Comparison of ENCODE assay signal across 9 mouse cellular contexts in the genomic region with DNA sequence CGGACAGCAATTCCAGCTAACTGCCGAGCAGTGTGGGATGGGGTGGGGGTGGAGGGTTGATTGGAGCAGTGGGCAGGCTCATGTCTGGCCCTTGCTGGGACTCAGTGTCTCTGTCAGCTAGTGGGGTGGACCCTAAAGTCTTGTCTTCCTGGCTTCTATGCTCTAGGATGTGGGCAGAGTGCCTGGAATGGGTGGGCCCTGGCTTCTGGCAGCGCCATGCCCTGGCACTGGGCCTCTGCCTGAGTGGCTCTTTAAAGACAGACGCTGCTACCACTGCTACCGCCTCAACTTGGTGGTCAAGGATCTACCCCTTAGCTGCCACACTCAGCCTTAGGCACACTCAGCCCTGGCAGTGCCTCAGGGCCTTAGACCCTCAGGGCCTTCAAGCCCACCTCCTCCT. TPM values are rescaled to one million over a fixed set of nuclear protein-coding genes. Genes with fewer than 3 reads are reported as not detected.
DNase-seq lines count a peak whose midpoint lies in the region; ATAC-seq and TF ChIP-seq lines count a peak whose summit lies in the region.
"Had no signal": no experiment of that assay in that cellular context is flagged by ENCODE, and none has a peak within 500 bp of the region (broad histone marks: within the 10 kb centered on the region; RNA-seq: fewer than 3 reads in every experiment).

No protein-coding gene starts in this region.

- TF ChIP-seq POLR2A in brain, embryonic 14.5 days (IDR thresholded peaks at IDR 0.05; ENCODE audit: borderline replicate concordance, extremely low read depth, insufficient read depth, insufficient read length, poor library complexity, severe bottlenecking) = no peak

- no peaks in the 10 kb centered on the region for H3K9me3 ChIP-seq in hindbrain, embryonic 14.5 days (ENCODE audit: control insufficient read depth, low read length)
- H3K9me3 ChIP-seq in neural tube, embryonic 12.5 days = no peaks in the 10 kb centered on the region

- intact Hi-C loops in gastrocnemius, adult 2 months (cut with DNase I) = no loop called here
- intact Hi-C loops in left cerebral cortex, postnatal 36 days (cut with DNase I) = no loop called here

- peak; percentile 69 for DNase-seq in adrenal gland, adult 2 months
- no peak for DNase-seq in adrenal gland, adult 8-10 months
- peak; percentile 76 for DNase-seq in brain, embryonic 14.5 days (ENCODE audit: low read depth)
- peak; percentile 92 for DNase-seq in gastrocnemius, adult 2 months
- no peak for DNase-seq in hindbrain, embryonic 14.5 days (ENCODE audit: low spot score)
- DNase-seq in left cerebral cortex, postnatal 36 days (ENCODE audit: low spot score in 2 of 2) = peak; percentile 62 to 65
- no peak for DNase-seq in thymus, adult 18-20 months

- H3K4me3 ChIP-seq in gastrocnemius, adult 2 months = peak overlapping the region; percentile 86
- no peak overlapping the region for H3K4me3 ChIP-seq in hindbrain, embryonic 14.5 days (replicated peaks; ENCODE audit: low read length)
- no peak overlapping the region for H3K4me3 ChIP-seq in neural tube, embryonic 12.5 days
- H3K4me3 ChIP-seq: erythroblast, embryonic 14.5 days had no signal

- H3K27me3 ChIP-seq in hindbrain, embryonic 14.5 days (ENCODE audit: control insufficient read depth, insufficient read depth, low read length) = no peaks in the 10 kb centered on the region
- no peaks in the 10 kb centered on the region for H3K27me3 ChIP-seq in neural tube, embryonic 12.5 days (replicated peaks)

- H3K9ac ChIP-seq in hindbrain, embryonic 14.5 days = 0 out of 2 replicates have a peak overlapping the region, but pooled peaks have one; percentile 33
- H3K9ac ChIP-seq in neural tube, embryonic 12.5 days = 0 out of 2 replicates have a peak overlapping the region, but pooled peaks have one; percentile 26

- ATAC-seq in hindbrain, embryonic 14.5 days (ENCODE audit: low FRiP score) = peak; percentile 41
- no peak for ATAC-seq in neural tube, embryonic 12.5 days (ENCODE audit: low FRiP score, low read depth)

- peak overlapping the region; percentile 97 for H3K27ac ChIP-seq in gastrocnemius, adult 2 months
- H3K27ac ChIP-seq in hindbrain, embryonic 14.5 days = 0 out of 2 replicates have a peak overlapping the region, but pooled peaks have one; percentile 32
- no peak overlapping the region for H3K27ac ChIP-seq in neural tube, embryonic 12.5 days

- peak overlapping the region; percentile 24 for H3K4me2 ChIP-seq in hindbrain, embryonic 14.5 days (replicated peaks)
- H3K4me2 ChIP-seq in neural tube, embryonic 12.5 days (replicated peaks) = peak overlapping the region; percentile 35; the same call in 1 of the 2 replicates

- 31% methylated on average over 5 of the region's 5 CpGs for WGBS in hindbrain, embryonic 14.5 days
- WGBS in neural tube, embryonic 12.5 days = 41% methylated on average over 5 of the region's 5 CpGs

- no peak for TF ChIP-seq CTCF in brain, embryonic 14.5 days (IDR thresholded peaks at IDR 0.05; ENCODE audit: borderline replicate concordance, extremely low read depth, insufficient read depth, insufficient read length)
- TF ChIP-seq CTCF in gastrocnemius, adult 2 months (IDR thresholded peaks at IDR 0.05) = no peak

- H3K4me1 ChIP-seq in hindbrain, embryonic 14.5 days (replicated peaks; ENCODE audit: control insufficient read depth, insufficient read depth, low read length) = peaks cover 36% of the 10 kb centered on the region
- peaks cover 40% of the 10 kb centered on the region for H3K4me1 ChIP-seq in neural tube, embryonic 12.5 days

- peaks cover 3% of the 10 kb centered on the region; the same call in 1 of the 2 replicates for H3K36me3 ChIP-seq in hindbrain, embryonic 14.5 days (replicated peaks; ENCODE audit: control insufficient read depth, insufficient read depth)
- H3K36me3 ChIP-seq in neural tube, embryonic 12.5 days = 0 out of 2 replicates have a peak, but pooled peaks cover 2% of the 10 kb centered on the region

RNA-seq across cellular contexts. Expression of a gene that starts 7.2 kb away (rescaled TPM):
- total RNA-seq in adrenal gland, adult 2 months (2021) = 10 to 100 TPM; 40.6 to 59.0 TPM
- 66.6 and 67.7 TPM in 2 replicates for polyA plus RNA-seq in adrenal gland, adult 2 months (2012; rRNA removed)
- total RNA-seq in adrenal gland, adult 8-10 months (2022) = 10 to 100 TPM; 24.1 to 57.3 (median 40.1) TPM
- polyA plus RNA-seq in brain, embryonic 14.5 days (2012; rRNA removed) = 31.0 and 41.5 TPM in 2 replicates
- 1,000 to 10,000 TPM; 1,555 to 1,869 TPM for total RNA-seq in gastrocnemius, adult 2 months (2021)
- 78.1 and 82.0 TPM in 2 replicates for polyA plus RNA-seq in hindbrain, embryonic 14.5 days (2014; fragmentation: Nextera tagmentation; extraction: Ambion mirVana)
- 100 to 1,000 TPM; 152 to 173 TPM for total RNA-seq in left cerebral cortex, postnatal 36 days (2021)
- 46.6 and 50.4 TPM in 2 replicates for polyA plus RNA-seq in neural tube, embryonic 12.5 days (2016; fragmentation: Nextera tagmentation; extraction: Ambion mirVana)

RNA-seq across cellular contexts. Expression of a gene that starts 17.7 kb away (rescaled TPM):
- total RNA-seq in adrenal gland, adult 2 months (2021) = 100 to 1,000 TPM; 100 to 128 TPM
- polyA plus RNA-seq in adrenal gland, adult 2 months (2012; rRNA removed) = 266 and 281 TPM in 2 replicates
- 100 to 1,000 TPM in 3 of 4 experiments, 10 to 100 TPM in 1; 96.0 to 134 (median 120) TPM for total RNA-seq in adrenal gland, adult 8-10 months (2022)
- polyA plus RNA-seq in brain, embryonic 14.5 days (2012; rRNA removed) = 27.1 and 38.0 TPM in 2 replicates
- 10 to 100 TPM; 26.5 to 38.8 TPM for total RNA-seq in gastrocnemius, adult 2 months (2021)
- polyA plus RNA-seq in hindbrain, embryonic 14.5 days (2014; fragmentation: Nextera tagmentation; extraction: Ambion mirVana) = 28.1 and 30.5 TPM in 2 replicates
- total RNA-seq in left cerebral cortex, postnatal 36 days (2021) = 10 to 100 TPM; 22.0 to 26.1 TPM
- polyA plus RNA-seq in neural tube, embryonic 12.5 days (2016; fragmentation: Nextera tagmentation; extraction: Ambion mirVana) = 28.8 and 33.0 TPM in 2 replicates

RNA-seq across cellular contexts. Expression of a gene that starts 29.2 kb away (rescaled TPM):
- total RNA-seq in adrenal gland, adult 2 months (2021) = 10 to 100 TPM; 55.2 to 55.6 TPM
- polyA plus RNA-seq in adrenal gland, adult 2 months (2012; rRNA removed) = 115 and 122 TPM in 2 replicates
- 10 to 100 TPM; 42.7 to 61.4 (median 51.8) TPM for total RNA-seq in adrenal gland, adult 8-10 months (2022)
- 16.2 and 22.6 TPM in 2 replicates for polyA plus RNA-seq in brain, embryonic 14.5 days (2012; rRNA removed)
- 10 to 100 TPM; 46.8 to 56.5 TPM for total RNA-seq in gastrocnemius, adult 2 months (2021)
- 8.5 and 9.3 TPM in 2 replicates for polyA plus RNA-seq in hindbrain, embryonic 14.5 days (2014; fragmentation: Nextera tagmentation; extraction: Ambion mirVana)
- total RNA-seq in left cerebral cortex, postnatal 36 days (2021) = 100 to 1,000 TPM; 121 to 135 TPM
- 10.1 and 11.5 TPM in 2 replicates for polyA plus RNA-seq in neural tube, embryonic 12.5 days (2016; fragmentation: Nextera tagmentation; extraction: Ambion mirVana)

RNA-seq across cellular contexts. Expression of a gene that starts 41.8 kb away (rescaled TPM):
- total RNA-seq in adrenal gland, adult 2 months (2021) = 10 to 100 TPM in 1 of 2 experiments, 1 to 10 TPM in 1; 5.6 to 14.5 TPM
- polyA plus RNA-seq in adrenal gland, adult 2 months (2012; rRNA removed) = 15.4 and 18.5 TPM in 2 replicates
- total RNA-seq in adrenal gland, adult 8-10 months (2022) = 10 to 100 TPM in 3 of 4 experiments, 1 to 10 TPM in 1; 8.5 to 18.9 (median 13.8) TPM
- polyA plus RNA-seq in brain, embryonic 14.5 days (2012; rRNA removed) = 21.7 and 23.9 TPM in 2 replicates
- total RNA-seq in gastrocnemius, adult 2 months (2021) = 10 to 100 TPM in 1 of 2 experiments, 1 to 10 TPM in 1; 8.7 to 21.6 TPM
- polyA plus RNA-seq in hindbrain, embryonic 14.5 days (2014; fragmentation: Nextera tagmentation; extraction: Ambion mirVana) = 32.3 and 36.8 TPM in 2 replicates
- 10 to 100 TPM; 36.7 to 39.1 TPM for total RNA-seq in left cerebral cortex, postnatal 36 days (2021)
- polyA plus RNA-seq in neural tube, embryonic 12.5 days (2016; fragmentation: Nextera tagmentation; extraction: Ambion mirVana) = 20.4 and 21.4 TPM in 2 replicates

RNA-seq across cellular contexts. Expression of a gene that starts 53.2 kb away (rescaled TPM):
- total RNA-seq in adrenal gland, adult 2 months (2021) = not detected
- polyA plus RNA-seq in adrenal gland, adult 2 months (2012; rRNA removed) = not detected in 2 replicates
- not detected for total RNA-seq in adrenal gland, adult 8-10 months (2022)
- 0.26 and 0.33 TPM in 2 replicates for polyA plus RNA-seq in brain, embryonic 14.5 days (2012; rRNA removed)
- total RNA-seq in gastrocnemius, adult 2 months (2021) = not detected
- polyA plus RNA-seq in hindbrain, embryonic 14.5 days (2014; fragmentation: Nextera tagmentation; extraction: Ambion mirVana) = 0.48 and 0.81 TPM in 2 replicates
- total RNA-seq in left cerebral cortex, postnatal 36 days (2021) = 1 to 10 TPM; 1.1 to 1.4 TPM
- polyA plus RNA-seq in neural tube, embryonic 12.5 days (2016; fragmentation: Nextera tagmentation; extraction: Ambion mirVana) = 0.25 and 0.69 TPM in 2 replicates
- polyA plus RNA-seq: erythroblast, embryonic 14.5 days had no signal

Comparison
In these comparisons a context has a peak if more than half of its experiments do, and no peak if none do; other contexts are left out.
1. DNase-seq: peak in adrenal gland, adult 2 months (single experiment), brain, embryonic 14.5 days (single experiment), gastrocnemius, adult 2 months (single experiment) and left cerebral cortex, postnatal 36 days (2 of 2); none in adrenal gland, adult 8-10 months (single experiment), hindbrain, embryonic 14.5 days (single experiment) and thymus, adult 18-20 months (0 of 2).
2. RNA of a gene that starts 7.2 kb away (total RNA-seq): 1,555 to 1,869 TPM in gastrocnemius, adult 2 months; 152 to 173 TPM in left cerebral cortex, postnatal 36 days, 40.6 to 59.0 TPM in adrenal gland, adult 2 months and 24.1 to 57.3 TPM in adrenal gland, adult 8-10 months; every median in the first group is over 4 times any median in the second.